Mouse (Mus musculus): Measurements from ENCODE around the gene G6pdx. TPM values are rescaled to one million over a fixed set of nuclear protein-coding genes. Genes with fewer than 3 reads are reported as not detected.

Gene G6pdx
- 32.0 TPM for total RNA-seq (2023)

GRCm38 (mm10) chrX:74428826-74429276 is at the start of gene G6pdx:
G6pdx (minus strand) TSS chrX:74429194.

GRCm38 (mm10) chrX:74392535-74393443 is 36.2 kb downstream of the G6pdx start, which contains the start of the genes Fam3a and Ikbkg:
Fam3a (minus strand) TSS chrX:74393272.
Ikbkg (plus strand) TSS chrX:74393290.

GRCm38 (mm10) chrX:74372888-74373549 is 56.0 kb downstream of the G6pdx start, which contains the start of the genes Ubl4a and Slc10a3:
Ubl4a (minus strand) TSS chrX:74373218.
Slc10a3 (minus strand) TSS chrX:74373349.

Other genes with a start within 250 kb of the G6pdx start
- 780 TPM for gene Flna, start 179.4 kb downstream of the G6pdx start, total RNA-seq (2023)
- gene Emd, start 174.5 kb downstream of the G6pdx start, total RNA-seq (2023), result 71.4 TPM
- gene Rpl10, start 158.4 kb downstream of the G6pdx start, total RNA-seq (2023), result 621 TPM
- 70.3 TPM for gene Taz, start 147.3 kb downstream of the G6pdx start, total RNA-seq (2023)
- gene Dnase1l1, start 146.9 kb downstream of the G6pdx start, total RNA-seq (2023), result 13.3 TPM
- 98.5 TPM for gene Atp6ap1, start 132.1 kb downstream of the G6pdx start, total RNA-seq (2023)
- gene Gdi1, start 124.2 kb downstream of the G6pdx start, total RNA-seq (2023), result 250 TPM
- gene Fam50a, start 116.2 kb downstream of the G6pdx start, total RNA-seq (2023), result 70.9 TPM
- gene Plxna3, start 100.1 kb downstream of the G6pdx start, total RNA-seq (2023), result 15.7 TPM
- gene Lage3, start 75.6 kb downstream of the G6pdx start, total RNA-seq (2023), result 20.2 TPM
- gene Ubl4a, start 56.0 kb downstream of the G6pdx start, total RNA-seq (2023), result 25.3 TPM
- gene Slc10a3, start 55.8 kb downstream of the G6pdx start, total RNA-seq (2023), result 15.4 TPM
- gene Fam3a, start 35.9 kb downstream of the G6pdx start, total RNA-seq (2023), result 17.3 TPM
- gene Ikbkg, start 35.9 kb downstream of the G6pdx start, total RNA-seq (2023), result 57.8 TPM
- gene Gm6880, start 52.2 kb upstream of the G6pdx start, total RNA-seq (2023), result not detected
- gene Olfr1326-ps1, start 145.7 kb upstream of the G6pdx start, total RNA-seq (2023), result not detected
- not detected for gene Olfr1325, start 163.5 kb upstream of the G6pdx start, total RNA-seq (2023)
- gene Gm5640, start 216.4 kb upstream of the G6pdx start, total RNA-seq (2023), result not detected

All from CD4-positive naive resting alpha-beta T cell, adult 57 days (primary cell).